Comparison of ENCODE assay signal across 9 mouse cellular contexts in genomic region chr4:95317821-95318290, GRCm38 (mm10).
DNase-seq lines count a peak whose midpoint lies in the region; ATAC-seq and TF ChIP-seq lines count a peak whose summit lies in the region.
"Had no signal": no experiment of that assay in that cellular context is flagged by ENCODE, and none has a peak within 500 bp of the region (broad histone marks: within the 10 kb centered on the region; RNA-seq: fewer than 3 reads in every experiment).

No protein-coding gene starts in this region.

- no peak for ATAC-seq in hindbrain, embryonic 11.5 days (ENCODE audit: low FRiP score)
- peak; percentile 53 for ATAC-seq in neural tube, embryonic 12.5 days (ENCODE audit: low FRiP score, low read depth)

- no peaks in the 10 kb centered on the region for H3K27me3 ChIP-seq in hindbrain, embryonic 11.5 days (ENCODE audit: control insufficient read depth, insufficient read depth, low read length)
- no peaks in the 10 kb centered on the region for H3K27me3 ChIP-seq in limb, embryonic 10.5 days (ENCODE audit: low read depth, poor library complexity, severe bottlenecking)
- no peaks in the 10 kb centered on the region for H3K27me3 ChIP-seq in neural tube, embryonic 12.5 days (replicated peaks)

- H3K9me3 ChIP-seq in hindbrain, embryonic 11.5 days (ENCODE audit: control insufficient read depth, low read length): no peaks in the 10 kb centered on the region
- no peaks in the 10 kb centered on the region for H3K9me3 ChIP-seq in limb, embryonic 10.5 days (replicated peaks)
- H3K9me3 ChIP-seq in neural tube, embryonic 12.5 days: no peaks in the 10 kb centered on the region

- H3K4me3 ChIP-seq in hindbrain, embryonic 11.5 days (ENCODE audit: low read depth, low read length): no peak overlapping the region
- peak overlapping the region; percentile 19 for H3K4me3 ChIP-seq in limb, embryonic 10.5 days
- no peak overlapping the region for H3K4me3 ChIP-seq in neural tube, embryonic 12.5 days
- H3K4me3 ChIP-seq in left cerebral cortex, adult 2 months: no peak overlapping the region

- intact Hi-C loops in left cerebral cortex, adult 2 months (cut with DNase I): no loop called here

- no peak for TF ChIP-seq CTCF in left cerebral cortex, adult 2 months (IDR thresholded peaks at IDR 0.05)

- WGBS in hindbrain, embryonic 11.5 days: 52% methylated on average over 3 of the region's 3 CpGs
- 5% methylated on average over 3 of the region's 3 CpGs for WGBS in limb, embryonic 10.5 days
- whole genome bisulfite sequencing in neural tube, embryonic 12.5 days: 41% methylated on average over 3 of the region's 3 CpGs

- no peak overlapping the region for H3K27ac ChIP-seq in hindbrain, embryonic 11.5 days (ENCODE audit: low read depth, low read length)
- H3K27ac ChIP-seq in limb, embryonic 10.5 days: peak overlapping the region; percentile 88
- H3K27ac ChIP-seq in neural tube, embryonic 12.5 days: no peak overlapping the region
- H3K27ac ChIP-seq in left cerebral cortex, adult 2 months: no peak overlapping the region
- H3K27ac ChIP-seq: macrophage had no signal

- no peaks in the 10 kb centered on the region for H3K4me1 ChIP-seq in hindbrain, embryonic 11.5 days (replicated peaks; ENCODE audit: control insufficient read depth, insufficient read depth, low read length)
- peaks cover 47% of the 10 kb centered on the region for H3K4me1 ChIP-seq in limb, embryonic 10.5 days
- H3K4me1 ChIP-seq in neural tube, embryonic 12.5 days: peaks cover 13% of the 10 kb centered on the region

- H3K4me2 ChIP-seq in hindbrain, embryonic 11.5 days (replicated peaks; ENCODE audit: low read depth, low read length): no peak overlapping the region
- H3K4me2 ChIP-seq in neural tube, embryonic 12.5 days (replicated peaks): no peak overlapping the region

- no peak overlapping the region for H3K9ac ChIP-seq in hindbrain, embryonic 11.5 days (ENCODE audit: low read depth, low read length)
- no peak overlapping the region for H3K9ac ChIP-seq in neural tube, embryonic 12.5 days

- no peaks in the 10 kb centered on the region for H3K36me3 ChIP-seq in hindbrain, embryonic 11.5 days (ENCODE audit: control insufficient read depth, insufficient read depth, low read length)
- H3K36me3 ChIP-seq in limb, embryonic 10.5 days: no peaks in the 10 kb centered on the region
- H3K36me3 ChIP-seq in neural tube, embryonic 12.5 days: no peaks in the 10 kb centered on the region

- peak; percentile 94 for DNase-seq in MN1 (ENCODE audit: low spot score)
- DNase-seq in adrenal gland, postnatal 36 days: peak; percentile 52 to 64
- DNase-seq in gastrocnemius, adult 18-20 months (ENCODE audit: low spot score): peak; percentile 91
- peak; percentile 49 for DNase-seq in hindbrain, embryonic 11.5 days (ENCODE audit: low spot score)
- peak; percentile 88 for DNase-seq in limb, embryonic 10.5 days (ENCODE audit: low spot score)
- DNase-seq in spleen, postnatal 4 days (ENCODE audit: low spot score in 2 of 2): no peak
- DNase-seq in left cerebral cortex, adult 2 months (ENCODE audit: extremely low spot score in 1 of 2, low spot score in 2 of 2): no peak

Comparison
In these comparisons a context has a peak if more than half of its experiments do, and no peak if none do; other contexts are left out.
1. DNase-seq: peak in MN1 (single experiment), adrenal gland, postnatal 36 days (2 of 2), gastrocnemius, adult 18-20 months (single experiment), hindbrain, embryonic 11.5 days (single experiment) and limb, embryonic 10.5 days (single experiment); none in spleen, postnatal 4 days (0 of 2) and left cerebral cortex, adult 2 months (0 of 2).